Mouse (Mus musculus): ENCODE results near the gene Tead3.
"Not testable (repeated sequence)": the region's sequence is repeated elsewhere in the genome, so short reads cannot be mapped to it uniquely, and the experiment has no call there.

Gene Tead3

DNA sequence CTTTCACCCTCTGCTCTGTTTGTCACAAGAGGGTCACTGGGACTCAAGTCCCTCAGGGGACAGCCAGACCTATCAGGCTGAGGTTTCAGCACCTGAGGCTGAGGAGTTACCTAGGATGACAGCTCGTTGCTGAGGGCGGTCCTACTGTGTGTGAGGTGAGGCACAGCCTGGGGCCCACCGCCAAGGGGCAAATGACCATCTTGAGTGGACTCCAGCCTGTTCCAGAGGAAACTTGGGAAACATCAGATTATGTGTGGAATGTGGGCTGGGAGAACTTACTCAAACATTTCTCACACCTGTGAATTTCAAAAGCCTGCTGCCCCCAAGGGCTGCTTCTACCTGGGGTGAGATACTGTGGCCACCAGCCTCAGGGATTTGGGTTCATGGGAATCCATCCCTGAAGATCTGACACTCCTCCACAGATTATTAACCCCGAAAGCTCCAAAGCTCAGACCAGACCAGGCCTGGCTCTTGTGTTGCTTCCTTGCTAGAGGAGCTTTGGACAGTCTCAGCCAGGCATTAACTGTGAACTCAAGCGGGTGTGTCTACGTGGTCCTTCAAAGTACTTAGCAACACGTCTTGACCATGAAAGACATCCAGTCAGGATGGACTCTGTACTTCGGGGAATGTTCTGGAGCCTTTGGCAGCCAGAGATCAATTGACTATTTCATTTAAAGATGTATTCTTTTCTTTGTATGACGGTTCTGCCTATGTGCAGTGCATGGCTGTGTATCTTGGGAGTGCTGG, 10.1 kb upstream of the Tead3 start:
- DNase-seq (ENCODE audit: extremely low spot score, low read depth, low spot score), result no peak

DNA sequence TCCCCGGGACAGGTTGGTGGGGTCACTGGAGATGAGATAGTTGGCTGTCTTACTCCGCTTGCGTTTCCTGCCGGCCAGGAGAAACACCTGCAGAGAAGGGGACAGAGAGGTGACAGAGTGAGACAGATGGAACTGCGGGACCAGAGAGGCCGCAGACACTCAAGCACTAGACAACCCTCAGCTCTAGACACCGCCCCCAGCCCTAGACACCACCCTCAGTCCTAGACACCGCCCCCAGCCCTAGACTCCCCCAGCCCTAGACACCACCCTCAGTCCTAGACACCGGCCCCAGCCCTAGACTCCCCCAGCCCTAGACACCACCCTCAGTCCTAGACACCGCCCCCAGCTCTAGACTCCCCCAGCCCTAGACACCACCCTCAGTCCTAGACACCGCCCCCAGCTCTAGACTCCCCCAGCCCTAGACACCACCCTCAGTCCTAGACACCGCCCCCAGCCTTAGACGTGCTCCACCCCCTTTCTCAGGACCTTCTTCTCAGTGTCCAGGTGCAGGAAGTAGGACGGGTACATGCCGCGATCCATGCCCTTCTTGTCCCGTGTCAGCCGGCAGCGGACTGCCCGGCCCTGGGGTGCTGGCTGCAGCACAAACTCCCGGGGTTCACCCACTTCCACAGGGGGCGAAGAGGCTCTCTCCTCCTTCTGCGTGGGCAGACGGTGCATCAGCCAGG, 8.1 kb upstream of the Tead3 start:
- not testable (repeated sequence) for DNase-seq (ENCODE audit: extremely low spot score, low read depth, low spot score)

DNA sequence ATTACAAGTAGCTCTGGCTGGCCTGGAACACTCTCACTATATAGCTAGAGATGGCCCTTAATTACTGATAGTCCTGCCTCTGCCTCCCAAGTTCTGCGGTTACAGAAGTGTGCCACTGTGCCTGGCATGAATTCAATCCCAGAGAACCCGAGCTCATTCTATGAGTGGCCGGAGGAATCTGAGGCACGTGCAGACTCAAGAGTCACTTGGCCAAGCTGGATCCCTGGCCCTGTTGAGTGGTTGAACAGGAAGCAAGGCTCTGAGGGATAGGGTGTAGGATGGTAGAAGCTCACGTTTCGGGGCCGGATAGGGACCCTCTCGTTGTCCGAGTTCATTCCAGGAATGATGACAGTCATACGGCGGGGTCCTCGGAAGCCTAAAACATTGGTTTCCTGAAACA, 5.3 kb upstream of the Tead3 start:
- DNase-seq (ENCODE audit: extremely low spot score, low read depth, low spot score), result no peak

DNA sequence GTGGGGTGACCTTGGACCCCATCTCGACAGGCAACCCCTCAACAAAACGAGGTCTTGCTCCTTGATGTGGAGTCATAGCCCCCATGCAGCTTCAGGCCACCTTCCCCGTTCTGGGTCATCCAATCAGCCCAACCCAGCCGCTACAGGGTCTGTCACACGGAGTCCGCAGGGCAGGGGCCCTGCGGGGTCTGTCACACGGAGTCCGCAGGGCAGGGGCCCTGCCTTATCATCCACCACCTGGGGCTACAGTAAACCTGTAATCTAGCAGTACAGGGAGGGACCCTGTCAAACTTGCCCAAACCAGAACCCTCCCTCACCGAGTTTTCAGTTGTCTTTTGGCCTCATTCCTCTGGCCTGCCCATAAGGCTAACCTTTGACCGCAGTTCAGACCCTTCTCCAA, 1.4 kb upstream of the Tead3 start:
- no peak for DNase-seq (ENCODE audit: extremely low spot score, low read depth, low spot score)

DNA sequence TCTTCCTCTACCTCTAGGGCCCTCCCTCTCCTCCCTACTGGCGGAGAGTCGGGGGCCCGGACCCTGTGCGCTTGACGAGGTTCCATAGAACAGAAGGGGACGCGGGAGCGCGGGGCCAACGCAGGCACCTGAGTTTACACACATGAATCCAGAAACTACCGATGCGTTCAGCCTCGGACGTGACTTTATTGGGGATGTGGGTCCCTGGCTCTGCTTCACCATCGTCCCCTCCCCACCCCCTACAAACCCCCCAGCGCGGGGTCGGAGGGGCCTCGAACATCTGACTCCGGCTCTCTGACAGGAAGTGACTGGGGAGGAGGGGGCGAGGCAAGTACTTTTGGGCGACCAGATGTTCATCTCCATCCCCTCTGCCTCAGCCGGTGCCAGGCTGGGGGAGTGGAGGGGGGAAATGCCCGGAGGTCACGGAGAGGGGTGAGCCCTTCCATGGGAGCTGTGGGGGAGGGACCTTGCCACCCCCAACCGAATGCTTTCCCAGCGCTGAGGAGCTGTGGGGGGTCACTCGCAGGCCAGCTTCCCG, 805 bp upstream of the Tead3 start:
- DNase-seq (ENCODE audit: extremely low spot score, low read depth, low spot score), result no peak

DNA sequence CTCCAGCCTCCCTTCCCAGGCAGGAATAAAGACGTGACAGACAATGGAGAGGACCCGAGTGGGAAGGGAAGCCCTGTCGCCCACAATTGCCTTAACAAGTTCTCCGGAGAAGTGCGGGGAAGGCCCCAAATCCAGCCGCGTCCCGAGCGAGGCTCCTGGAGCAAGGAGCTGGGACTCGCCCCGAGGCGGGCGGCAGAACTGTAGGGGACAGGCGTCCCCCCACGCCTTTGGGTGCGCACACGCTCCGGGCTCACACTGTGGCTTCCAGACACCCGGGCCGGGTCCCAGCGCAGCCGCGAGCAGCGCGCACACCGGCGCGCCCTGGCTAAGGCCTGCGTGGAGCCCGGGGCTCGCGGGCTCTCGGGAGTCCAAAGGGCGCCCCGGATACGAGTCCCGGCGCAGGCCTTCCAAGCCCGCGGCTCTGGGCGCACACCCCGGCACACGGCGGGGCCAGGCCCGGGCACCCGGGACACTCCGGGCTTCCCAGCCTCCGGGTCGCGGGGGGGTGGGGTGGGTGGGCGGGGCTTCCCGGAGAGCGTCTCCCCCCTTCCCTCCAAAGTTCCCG, 634 bp downstream of the Tead3 start:
- no peak for DNase-seq (ENCODE audit: extremely low spot score, low read depth, low spot score)

DNA sequence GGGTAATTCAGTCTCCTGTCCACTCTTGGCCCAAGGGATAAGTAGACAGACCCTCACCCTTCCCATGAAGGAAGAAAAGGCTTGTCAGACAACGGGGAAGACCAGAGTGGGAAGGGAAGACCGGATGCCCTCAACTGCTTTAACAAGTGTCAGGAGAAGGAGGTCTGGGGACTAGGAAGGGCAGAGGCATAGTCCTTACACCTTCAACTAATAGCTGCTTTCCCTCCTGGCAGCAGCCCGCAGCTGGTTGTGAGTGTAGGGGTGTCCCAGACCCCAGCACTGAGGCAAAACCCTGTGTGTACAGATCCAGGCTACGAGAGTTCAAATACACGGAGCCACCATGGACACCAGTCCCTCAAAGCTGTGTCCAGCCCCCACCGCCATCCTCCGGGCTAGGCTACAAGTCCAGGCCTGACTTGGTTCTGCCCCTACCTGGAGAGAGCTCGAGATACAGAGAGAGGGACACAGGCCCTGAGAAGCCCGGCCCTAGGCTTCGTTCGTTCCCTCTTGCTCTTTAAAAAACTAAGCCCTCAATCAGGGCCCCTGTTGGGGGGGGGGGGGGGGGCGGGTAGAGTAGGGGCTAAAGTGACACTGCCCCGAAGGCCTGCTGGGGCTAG, 1.2 kb downstream of the Tead3 start:
- no peak for DNase-seq (ENCODE audit: extremely low spot score, low read depth, low spot score)

DNA sequence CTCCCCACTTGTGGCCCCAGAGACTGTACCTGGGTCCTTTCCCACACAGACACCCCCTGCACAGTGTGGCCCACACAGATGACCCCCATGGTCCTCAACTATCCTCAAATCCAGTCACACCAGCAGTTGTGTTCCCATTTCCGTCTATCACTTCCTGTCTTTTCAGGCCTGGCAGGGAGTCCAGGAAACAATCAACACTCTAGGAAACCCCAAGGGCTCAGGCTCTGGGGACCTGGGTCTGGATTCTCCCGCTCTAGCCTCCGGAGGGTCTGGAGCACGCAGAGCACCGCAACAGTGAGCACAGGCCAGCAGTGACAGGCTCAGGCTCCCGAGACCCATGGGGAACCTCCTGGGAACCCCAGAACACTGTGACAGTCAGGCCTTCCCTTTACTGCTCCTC, 2.4 kb downstream of the Tead3 start:
- DNase-seq (ENCODE audit: extremely low spot score, low read depth, low spot score), result no peak

- no peak for DNase-seq (ENCODE audit: extremely low spot score, low read depth, low spot score)
Observed at GRCm38 (mm10) chr17:28347327-28347726, 3.3 kb downstream of the Tead3 start.

DNA sequence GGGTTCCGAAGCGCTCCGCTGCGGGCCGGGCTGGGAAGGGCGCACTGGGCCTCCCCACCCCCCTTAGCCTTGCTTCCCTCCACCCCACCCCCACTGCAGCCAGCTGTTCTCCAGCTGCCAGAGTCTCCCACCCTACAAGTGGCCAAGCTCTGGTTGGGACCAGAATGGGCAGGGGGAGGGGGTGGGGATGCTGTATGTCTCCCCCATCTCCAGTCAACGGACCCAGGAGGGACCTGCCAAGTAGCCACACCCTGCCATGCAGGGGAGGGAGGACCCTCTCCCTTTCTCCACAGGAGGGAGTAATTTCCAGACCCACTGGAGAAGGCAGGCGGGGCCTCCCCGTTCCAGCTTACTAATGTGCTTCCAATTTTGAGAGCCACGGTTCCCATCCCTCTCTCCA, 4.7 kb downstream of the Tead3 start:
- DNase-seq (ENCODE audit: extremely low spot score, low read depth, low spot score), result no peak

- DNase-seq (ENCODE audit: extremely low spot score, low read depth, low spot score), result no peak
Observed at GRCm38 (mm10) chr17:28345271-28345721, 5.3 kb downstream of the Tead3 start.

- no peak for DNase-seq (ENCODE audit: extremely low spot score, low read depth, low spot score)
Observed at GRCm38 (mm10) chr17:28344670-28345069, 5.9 kb downstream of the Tead3 start.

GRCm38 (mm10) chr17:28344050-28344607, 6.5 kb downstream of the Tead3 start:
- DNase-seq (ENCODE audit: extremely low spot score, low read depth, low spot score), result no peak

GRCm38 (mm10) chr17:28341091-28341490, 9.5 kb downstream of the Tead3 start:
- DNase-seq (ENCODE audit: extremely low spot score, low read depth, low spot score), result no peak

GRCm38 (mm10) chr17:28340578-28340977, 10.0 kb downstream of the Tead3 start:
- no peak for DNase-seq (ENCODE audit: extremely low spot score, low read depth, low spot score)

- no peak for DNase-seq (ENCODE audit: extremely low spot score, low read depth, low spot score)
Observed at GRCm38 (mm10) chr17:28337547-28337946, 13.1 kb downstream of the Tead3 start.

DNA sequence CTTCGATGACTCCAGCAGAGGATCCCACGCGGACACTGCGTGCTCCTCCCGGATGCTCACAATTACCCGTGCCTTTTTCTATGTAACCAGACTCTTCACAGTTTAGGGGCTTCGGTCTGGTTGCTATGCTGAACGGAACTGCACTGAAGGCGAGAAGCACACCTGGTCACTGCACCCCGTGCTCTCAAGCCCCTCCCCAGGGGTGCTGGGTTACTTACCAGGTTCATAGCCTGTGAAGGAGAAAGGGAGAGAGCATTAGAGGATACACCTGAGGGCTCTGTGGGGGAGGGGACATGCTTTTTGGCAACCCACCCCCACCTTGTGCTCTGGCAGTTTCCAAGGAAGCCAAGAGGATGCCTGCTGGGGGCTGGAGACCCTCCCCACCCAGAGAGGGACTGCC, 15.3 kb downstream of the Tead3 start:
- DNase-seq (ENCODE audit: extremely low spot score, low read depth, low spot score), result no peak

DNA sequence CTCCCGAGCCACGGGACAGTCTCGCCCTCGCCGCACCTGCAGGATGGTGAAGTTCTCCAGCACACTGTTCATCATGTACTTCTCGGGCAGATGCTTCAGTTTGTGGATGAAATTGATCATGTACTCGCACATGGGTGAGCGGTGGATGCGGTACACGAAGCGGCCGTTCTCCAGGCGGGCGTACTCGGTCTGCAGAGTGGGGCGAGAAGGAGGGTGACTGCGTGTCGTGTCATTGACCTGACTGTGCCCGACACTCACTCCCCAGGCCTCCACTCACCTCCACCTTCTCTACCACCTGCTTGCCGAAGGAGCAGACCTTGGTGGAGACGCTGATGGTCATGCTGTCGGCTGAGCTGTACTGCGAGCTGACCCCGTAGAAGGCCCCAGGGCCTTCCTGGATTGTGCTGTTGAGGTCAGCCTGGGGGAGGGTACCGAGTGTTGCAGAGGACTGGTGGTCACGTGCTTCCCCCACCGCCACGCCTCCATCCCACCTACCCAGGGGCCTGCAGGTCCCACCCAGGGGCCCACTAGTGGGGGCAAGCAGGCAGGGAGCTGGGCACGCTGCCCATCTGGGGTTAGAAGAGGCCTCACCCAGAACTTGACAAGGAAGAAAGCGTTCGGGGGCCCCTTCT, 17.6 kb downstream of the Tead3 start:
- DNase-seq (ENCODE audit: extremely low spot score, low read depth, low spot score), result no peak

GRCm38 (mm10) chr17:28332113-28332914, 18.3 kb downstream of the Tead3 start:
- DNase-seq (ENCODE audit: extremely low spot score, low read depth, low spot score), result no peak
